Mouse (Mus musculus) CD8-positive naive resting alpha-beta T cell, adult 57 days (primary cell): ENCODE data around the gene Vti1a. TPM values are rescaled to one million over a fixed set of nuclear protein-coding genes. Genes with fewer than 3 reads are reported as not detected.

Experiments used
- total RNA-seq: library from RNA; stranded (reverse); gene quantifications from one replicate; pipeline ENCODE4 v1.2.4, GENCODE M21; 2023

The Vti1a gene
- 40.8 TPM for total RNA-seq

GRCm38 (mm10) chr19:55316109-55316714 lies at the start of gene Vti1a:
Gene Vti1a (plus strand): TSS chr19:55316295.

GRCm38 (mm10) chr19:55315452-55316108 lies 515 bp upstream of the Vti1a start, which contains the start of gene Zdhhc6:
Gene Zdhhc6 (minus strand): TSS chr19:55316032.

Other genes starting within 250 kb of the Vti1a start
- 7.5 TPM for gene Gpam, start 189.1 kb upstream of the Vti1a start, total RNA-seq
- not detected for gene Tectb, start 135.6 kb upstream of the Vti1a start, total RNA-seq
- not detected for gene Gucy2g, start 75.1 kb upstream of the Vti1a start, total RNA-seq
- gene Acsl5, start 64.4 kb upstream of the Vti1a start, total RNA-seq = 29.8 TPM
- 24.4 TPM for gene Zdhhc6, start 263 bp upstream of the Vti1a start, total RNA-seq